Mouse (Mus musculus) forelimb bud, embryonic 11.5 days (tissue): ENCODE data around the gene Jdp2.

Source experiments
- DNase-seq: peaks from one replicate; pipeline ENCODE4 v3.0.0-alpha.2; 2012; ENCODE audit warnings: low read depth, low spot score

The Jdp2 gene

DNA sequence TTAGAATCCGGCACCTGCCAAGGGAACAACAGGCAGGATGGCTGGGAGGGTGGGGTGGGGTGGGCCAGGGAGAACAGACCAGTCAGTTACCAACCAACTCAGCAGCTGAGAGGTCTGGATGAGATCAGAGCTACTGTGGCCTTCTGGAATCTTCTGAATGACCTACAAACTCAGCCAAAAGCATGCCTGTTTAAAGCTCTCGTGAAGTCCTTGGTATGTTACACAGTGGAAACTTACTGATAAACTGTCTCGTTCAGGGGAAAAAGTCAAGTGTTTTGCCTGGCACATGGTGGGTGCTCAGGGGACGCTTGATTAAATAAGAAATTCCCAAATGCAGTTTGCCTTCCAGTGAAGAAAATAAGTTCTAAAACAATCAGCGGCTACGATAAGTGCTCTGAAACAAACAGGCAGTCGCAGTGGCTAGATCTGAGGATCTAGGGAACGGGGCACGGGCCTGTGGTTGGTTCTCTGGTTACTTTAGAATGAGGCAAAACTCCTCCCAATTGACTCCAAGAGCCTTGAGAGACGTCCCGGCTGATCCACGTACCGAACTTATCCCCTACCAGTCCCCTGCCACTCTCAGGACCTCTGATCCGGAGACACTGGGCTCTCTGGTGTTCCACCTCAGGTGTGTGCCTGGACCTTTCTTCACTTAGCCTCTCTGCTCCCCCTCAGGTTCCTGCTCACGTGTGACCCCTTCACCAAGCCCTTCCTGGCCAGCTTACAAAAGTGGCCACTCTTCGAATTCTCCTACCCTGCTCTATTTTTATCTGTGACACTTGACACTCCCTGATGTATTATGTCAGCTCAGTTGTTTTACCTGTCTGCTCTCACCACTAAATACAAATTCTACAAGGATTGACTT, 85.8 kb downstream of the Jdp2 start:
- no peak for DNase-seq

DNA sequence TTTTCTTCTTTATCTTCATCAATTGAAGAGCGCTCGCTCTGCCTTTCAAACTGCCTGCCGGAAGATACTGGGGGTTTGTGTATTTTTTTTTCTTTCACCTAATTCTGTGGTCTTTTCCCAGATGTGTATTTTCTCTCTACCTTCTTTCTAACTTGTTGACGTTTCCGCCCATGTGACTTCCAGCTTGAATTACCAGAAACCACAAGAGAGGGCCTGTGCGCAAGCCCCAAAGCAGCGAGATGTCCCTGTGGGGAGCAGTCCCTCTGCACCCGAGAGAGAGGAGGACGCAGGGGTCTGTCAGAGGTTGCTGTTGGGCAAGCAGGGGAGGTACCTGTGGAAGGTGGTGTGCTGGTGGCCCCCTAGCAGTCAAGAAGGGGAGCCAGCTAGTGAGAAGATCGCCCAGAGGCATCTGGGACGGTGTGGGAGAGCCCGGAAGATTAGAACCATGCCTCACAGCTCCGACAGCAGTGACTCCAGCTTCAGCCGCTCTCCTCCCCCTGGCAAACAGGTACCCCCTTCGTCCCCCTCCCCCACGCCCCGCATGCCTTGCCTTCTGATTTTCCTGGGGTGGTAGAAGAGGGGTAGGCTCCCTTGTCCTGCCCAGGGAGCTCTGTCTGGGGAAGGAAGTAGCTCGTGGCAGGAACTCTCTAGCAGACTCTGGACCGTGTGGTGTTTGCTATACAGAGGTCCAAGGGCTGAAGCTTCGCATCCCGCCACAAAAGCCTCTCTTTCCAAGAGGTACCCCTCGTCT, 87.8 kb downstream of the Jdp2 start, which contains the start of gene Batf:
Gene Batf (plus strand): TSS at position 204 of the 751 bp plus-strand sequence.
- DNase-seq, result no peak

DNA sequence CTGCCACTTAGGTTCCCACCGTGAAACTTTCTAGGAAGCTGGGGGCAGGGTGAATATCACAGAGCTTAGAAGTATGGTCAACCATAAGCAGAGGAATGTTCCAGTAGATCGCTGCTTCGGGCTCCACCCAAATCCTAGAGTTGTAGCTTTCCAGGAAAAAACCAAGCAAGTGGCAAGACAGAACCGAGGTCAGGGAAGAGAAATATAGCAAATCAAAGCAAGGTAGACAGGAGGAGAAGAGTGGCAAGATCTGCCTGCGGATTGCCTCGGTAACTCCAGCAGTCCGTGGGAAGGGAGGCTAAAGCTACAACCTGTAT, 88.3 kb downstream of the Jdp2 start:
- DNase-seq, result no peak

DNA sequence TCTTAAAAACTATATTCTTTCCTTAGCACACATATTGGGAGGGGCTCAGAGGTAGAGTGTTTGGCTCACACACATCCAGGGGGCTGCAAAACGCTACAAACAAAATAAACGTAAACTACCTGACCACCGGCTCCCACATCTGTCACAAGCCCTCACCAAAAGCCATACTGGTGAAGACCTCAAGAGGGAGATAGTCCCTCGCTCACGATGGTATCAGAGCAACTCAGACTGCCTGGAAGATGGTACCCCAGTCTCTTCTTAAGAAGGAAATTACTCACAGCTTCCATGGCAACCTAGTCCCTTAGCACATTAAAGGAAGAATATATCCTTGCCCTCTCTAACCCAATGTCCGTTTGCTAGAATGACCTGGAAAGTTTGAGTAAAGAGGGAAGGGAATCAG, 89.0 kb downstream of the Jdp2 start:
- DNase-seq, result no peak
